Mouse (Mus musculus): ENCODE data around the gene Rpl22. TPM values are rescaled to one million over a fixed set of nuclear protein-coding genes. Genes with fewer than 3 reads are reported as not detected.

Rpl22 gene
- polyA plus RNA-seq, 1 experiment: 29.3 TPM

- TF ChIP-seq CTCF (IDR thresholded peaks at IDR 0.05; ENCODE audit: extremely low read depth, insufficient read depth, insufficient read length, insufficient replicate concordance) (no peak), POLR2A (IDR thresholded peaks at IDR 0.05; ENCODE audit: low read depth, low read length) (no peak)
- WGBS: 44% methylated on average over 7 of the region's 7 CpGs
- H3K27ac ChIP-seq (ENCODE audit: insufficient read depth, low read length): no peak overlapping the region
These were observed 19.1 kb downstream of the Rpl22 start for GRCm38 (mm10) chr4:152344651-152345050.

GRCm38 (mm10) chr4:152345120-152345889 lies 19.8 kb downstream of the Rpl22 start:
- no peaks in the 10 kb centered on the region for H3K4me1 ChIP-seq (ENCODE audit: control insufficient read depth, insufficient read depth, insufficient read length)
- peaks cover 4% of the 10 kb centered on the region; the same call in 1 of the 2 replicates for H3K27me3 ChIP-seq (ENCODE audit: control insufficient read depth, insufficient read depth, low read length)
- no peak for DNase-seq (ENCODE audit: low read depth in 1 of 2, low spot score in 2 of 2)
- TF ChIP-seq CTCF (IDR thresholded peaks at IDR 0.05; ENCODE audit: extremely low read depth, insufficient read depth, insufficient read length, insufficient replicate concordance) (no peak), POLR2A (IDR thresholded peaks at IDR 0.05; ENCODE audit: low read depth, low read length) (no peak)
- H3K27ac ChIP-seq (ENCODE audit: insufficient read depth, low read length): no peak overlapping the region
- 36% methylated on average over 7 of the region's 7 CpGs for WGBS
- no peak overlapping the region for H3K4me3 ChIP-seq (ENCODE audit: extremely low read depth, insufficient read depth, insufficient read length)
- no peaks in the 10 kb centered on the region for H3K36me3 ChIP-seq (ENCODE audit: control insufficient read depth, insufficient read depth, low read length)

More at GRCm38 (mm10) chr4:152344651-152345050, 19.1 kb downstream of the Rpl22 start:
- H3K27me3 ChIP-seq (ENCODE audit: control insufficient read depth, insufficient read depth, low read length): peaks cover 2% of the 10 kb centered on the region; the same call in 1 of the 2 replicates
- no peak for DNase-seq (ENCODE audit: low read depth in 1 of 2, low spot score in 2 of 2)
- no peaks in the 10 kb centered on the region for H3K4me1 ChIP-seq (ENCODE audit: control insufficient read depth, insufficient read depth, insufficient read length)
- no peaks in the 10 kb centered on the region for H3K36me3 ChIP-seq (ENCODE audit: control insufficient read depth, insufficient read depth, low read length)
- no peak overlapping the region for H3K4me3 ChIP-seq (ENCODE audit: extremely low read depth, insufficient read depth, insufficient read length)

- no peak for DNase-seq (ENCODE audit: low read depth in 1 of 2, low spot score in 2 of 2)
- Histone ChIP-seq H3K36me3 (ENCODE audit: control insufficient read depth, insufficient read depth, low read length) (no peaks in the 10 kb centered on the region), H3K4me1 (ENCODE audit: control insufficient read depth, insufficient read depth, insufficient read length) (peaks cover 2% of the 10 kb centered on the region; the same call in 1 of the 2 replicates), H3K27ac (ENCODE audit: insufficient read depth, low read length) (no peak overlapping the region), H3K4me3 (ENCODE audit: extremely low read depth, insufficient read depth, insufficient read length) (no peak overlapping the region), H3K27me3 (ENCODE audit: control insufficient read depth, insufficient read depth, low read length) (peaks cover 6% of the 10 kb centered on the region; the same call in 1 of the 2 replicates)
- TF ChIP-seq CTCF (IDR thresholded peaks at IDR 0.05; ENCODE audit: extremely low read depth, insufficient read depth, insufficient read length, insufficient replicate concordance) (no peak), POLR2A (IDR thresholded peaks at IDR 0.05; ENCODE audit: low read depth, low read length) (no peak)
- WGBS: 6% methylated on average over 17 of the region's 17 CpGs
These were observed 24.4 kb downstream of the Rpl22 start for GRCm38 (mm10) chr4:152349837-152350381.

- no peak for DNase-seq (ENCODE audit: low read depth in 1 of 2, low spot score in 2 of 2)
- Histone ChIP-seq H3K4me1 (ENCODE audit: control insufficient read depth, insufficient read depth, insufficient read length) (peaks cover 2% of the 10 kb centered on the region; the same call in 1 of the 2 replicates), H3K27ac (ENCODE audit: insufficient read depth, low read length) (no peak overlapping the region), H3K36me3 (ENCODE audit: control insufficient read depth, insufficient read depth, low read length) (no peaks in the 10 kb centered on the region), H3K27me3 (ENCODE audit: control insufficient read depth, insufficient read depth, low read length) (peaks cover 6% of the 10 kb centered on the region; the same call in 1 of the 2 replicates), H3K4me3 (ENCODE audit: extremely low read depth, insufficient read depth, insufficient read length) (no peak overlapping the region)
- 29% methylated on average over 8 of the region's 8 CpGs for WGBS
- TF ChIP-seq CTCF (IDR thresholded peaks at IDR 0.05; ENCODE audit: extremely low read depth, insufficient read depth, insufficient read length, insufficient replicate concordance) (no peak), POLR2A (IDR thresholded peaks at IDR 0.05; ENCODE audit: low read depth, low read length) (no peak)
These were observed 25.3 kb downstream of the Rpl22 start for GRCm38 (mm10) chr4:152350722-152351421.

GRCm38 (mm10) chr4:152351422-152352305 lies 26.1 kb downstream of the Rpl22 start:
- H3K4me1 ChIP-seq (ENCODE audit: control insufficient read depth, insufficient read depth, insufficient read length): peaks cover 2% of the 10 kb centered on the region; the same call in 1 of the 2 replicates
- DNase-seq (ENCODE audit: low read depth in 1 of 2, low spot score in 2 of 2): no peak
- no peak overlapping the region for H3K27ac ChIP-seq (ENCODE audit: insufficient read depth, low read length)
- peaks cover 6% of the 10 kb centered on the region; the same call in 1 of the 2 replicates for H3K27me3 ChIP-seq (ENCODE audit: control insufficient read depth, insufficient read depth, low read length)
- 16% methylated on average over 14 of the region's 14 CpGs for WGBS
- TF ChIP-seq POLR2A (IDR thresholded peaks at IDR 0.05; ENCODE audit: low read depth, low read length) (no peak), CTCF (IDR thresholded peaks at IDR 0.05; ENCODE audit: extremely low read depth, insufficient read depth, insufficient read length, insufficient replicate concordance) (no peak)
- no peak overlapping the region for H3K4me3 ChIP-seq (ENCODE audit: extremely low read depth, insufficient read depth, insufficient read length)
- H3K36me3 ChIP-seq (ENCODE audit: control insufficient read depth, insufficient read depth, low read length): no peaks in the 10 kb centered on the region

Data from spleen, adult 2 months (tissue).